Mouse (Mus musculus): ENCODE data around the gene Dnah9.
A peak's percentile ranks its signal among the peaks of the same experiment; 100 is the strongest.

Dnah9 gene

DNA sequence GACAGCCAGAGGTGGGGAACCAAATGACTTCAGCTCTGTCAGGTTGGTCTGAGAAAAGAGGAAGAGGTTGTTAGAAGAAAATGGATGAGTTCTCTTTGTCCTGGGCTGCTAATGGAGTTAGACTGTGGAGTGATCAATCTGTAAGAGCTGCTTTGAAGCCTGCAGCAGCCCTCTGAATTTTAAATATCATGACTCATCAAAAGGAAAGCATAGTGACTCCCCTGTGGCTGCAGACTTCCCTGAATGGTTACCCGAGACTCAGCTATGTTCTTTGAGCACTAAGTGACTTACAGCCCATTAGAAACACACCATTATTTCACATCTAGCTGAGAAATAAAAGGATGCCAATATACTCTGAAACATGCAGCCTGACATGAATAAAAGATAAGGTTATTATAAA, 240.4 kb downstream of the Dnah9 start:
- no peak for DNase-seq (ENCODE audit: low read depth, low spot score)

DNA sequence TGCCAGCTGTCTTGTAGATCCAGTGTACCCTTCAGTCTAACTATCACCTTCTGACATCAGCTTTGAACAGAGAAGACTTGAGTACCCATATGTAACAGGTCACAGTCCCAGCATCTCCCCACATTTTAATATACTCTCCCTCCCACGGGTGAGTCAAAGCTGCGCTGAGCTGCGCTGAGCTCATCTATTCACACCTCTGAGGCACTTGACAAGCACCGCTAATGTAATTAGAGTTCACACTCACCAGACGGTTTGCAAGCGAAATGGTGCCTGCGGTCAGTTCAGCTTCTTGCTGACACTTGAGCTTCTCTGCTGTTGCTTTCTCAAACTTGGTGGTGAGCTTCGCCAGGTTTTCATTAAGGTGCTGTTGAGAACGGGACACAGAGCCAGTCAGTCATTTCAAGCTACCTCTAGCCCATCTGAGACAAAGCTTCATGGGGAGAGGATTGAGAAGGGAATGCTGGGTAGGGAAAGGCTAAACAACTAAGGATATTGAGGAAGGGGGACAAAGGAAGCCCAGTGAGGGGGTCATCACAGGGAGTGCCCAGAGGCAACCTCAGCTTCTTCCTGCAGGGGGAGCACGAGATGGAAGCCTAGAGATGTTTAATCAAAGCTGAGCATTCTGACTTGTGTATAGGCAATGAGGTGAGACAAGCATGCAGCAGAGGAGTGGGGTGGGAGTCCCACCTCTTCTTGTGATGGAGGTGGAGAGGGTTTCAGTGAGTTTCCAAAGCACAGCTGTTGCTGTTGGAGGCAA, 249.7 kb downstream of the Dnah9 start:
- no peak for DNase-seq (ENCODE audit: low read depth, low spot score)

GRCm38 (mm10) chr11:65909195-65909594, 259.2 kb downstream of the Dnah9 start:
- DNase-seq (ENCODE audit: low read depth, low spot score): no peak

DNA sequence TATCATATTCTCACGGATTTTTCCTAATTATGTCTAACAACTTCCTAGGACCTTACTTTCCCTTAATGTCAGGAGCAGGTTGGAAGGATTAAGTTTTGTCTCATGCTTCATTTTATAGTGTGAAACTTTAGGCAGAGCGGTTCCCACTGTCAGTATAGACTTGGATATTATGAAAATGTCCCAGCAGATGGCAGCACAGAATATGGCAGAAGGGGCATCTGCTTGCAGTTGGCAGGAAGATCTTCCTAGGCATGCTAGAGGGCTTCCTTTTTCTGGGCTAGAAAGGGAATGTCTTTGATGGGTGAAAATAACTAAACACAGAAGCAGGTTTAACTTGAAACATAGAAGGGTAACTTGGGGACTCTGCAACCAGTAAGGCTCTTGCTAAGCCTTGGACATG, 262.9 kb downstream of the Dnah9 start:
- DNase-seq (ENCODE audit: low read depth, low spot score): no peak

DNA sequence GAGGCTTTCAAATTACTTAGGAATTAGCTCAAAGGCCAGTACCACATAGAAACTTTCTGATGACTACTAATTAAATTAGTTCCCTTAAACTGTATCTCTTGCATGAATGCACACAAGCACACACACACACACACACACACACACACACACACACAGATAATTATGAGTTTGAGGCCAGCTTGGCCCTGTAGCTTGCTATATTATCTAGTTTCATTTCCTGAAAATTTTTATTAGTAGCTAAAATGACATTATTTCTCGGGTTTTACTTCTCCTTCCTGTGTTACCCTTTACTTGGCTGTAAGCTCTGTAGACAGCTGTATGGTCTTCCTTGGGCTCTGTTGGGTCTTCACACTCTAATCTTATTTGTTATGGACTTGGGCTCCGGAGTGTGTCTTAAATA, 264.4 kb downstream of the Dnah9 start:
- DNase-seq (ENCODE audit: low read depth, low spot score): no peak

GRCm38 (mm10) chr11:65881465-65881864, 286.9 kb downstream of the Dnah9 start:
- no peak for DNase-seq (ENCODE audit: low read depth, low spot score)

- no peak for DNase-seq (ENCODE audit: low read depth, low spot score)
These were observed 291.1 kb downstream of the Dnah9 start for GRCm38 (mm10) chr11:65877146-65877775.

DNA sequence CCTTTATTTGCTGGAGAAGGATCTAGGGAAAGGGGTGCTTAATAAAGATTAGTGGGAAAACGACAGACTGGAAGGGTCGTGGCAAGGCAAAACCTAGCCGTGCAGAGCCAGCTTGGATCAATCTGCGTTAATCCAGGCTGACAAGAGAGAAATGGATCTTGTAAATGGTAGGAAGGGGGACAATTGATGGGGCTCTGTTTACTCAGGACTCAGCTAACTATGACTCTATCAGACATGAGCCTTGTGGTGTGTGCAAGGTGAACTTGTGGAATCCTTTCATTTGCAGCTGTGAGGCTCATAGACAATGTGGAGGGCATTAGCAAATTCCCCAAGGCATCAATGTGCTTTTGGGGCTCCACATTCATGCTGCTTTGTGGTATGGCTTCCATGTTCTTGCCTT, 306.9 kb downstream of the Dnah9 start:
- DNase-seq (ENCODE audit: low read depth, low spot score): no peak

- DNase-seq (ENCODE audit: low read depth, low spot score): peak; percentile 24
These were observed 316.3 kb downstream of the Dnah9 start for GRCm38 (mm10) chr11:65852066-65852465.

DNA sequence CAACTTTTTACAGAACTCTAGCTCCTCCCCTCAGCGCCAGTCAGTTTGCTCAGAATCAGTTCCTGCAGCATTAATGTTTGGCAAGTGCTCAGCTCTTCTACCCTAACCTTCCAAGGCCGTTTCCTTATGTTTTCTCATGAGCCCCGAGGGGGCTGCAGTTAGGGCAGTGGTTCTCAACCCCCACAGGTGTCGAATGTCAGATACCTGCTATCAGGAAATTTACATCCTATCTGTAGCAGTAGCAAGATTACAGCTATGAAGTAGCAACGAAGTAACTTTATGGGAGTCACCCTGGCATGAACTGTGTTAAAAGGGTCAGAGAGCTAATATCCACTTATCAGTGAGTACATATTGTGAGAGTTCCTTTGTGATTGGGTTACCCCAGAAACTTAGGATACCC, 321.9 kb downstream of the Dnah9 start:
- DNase-seq (ENCODE audit: low read depth, low spot score): no peak

DNA sequence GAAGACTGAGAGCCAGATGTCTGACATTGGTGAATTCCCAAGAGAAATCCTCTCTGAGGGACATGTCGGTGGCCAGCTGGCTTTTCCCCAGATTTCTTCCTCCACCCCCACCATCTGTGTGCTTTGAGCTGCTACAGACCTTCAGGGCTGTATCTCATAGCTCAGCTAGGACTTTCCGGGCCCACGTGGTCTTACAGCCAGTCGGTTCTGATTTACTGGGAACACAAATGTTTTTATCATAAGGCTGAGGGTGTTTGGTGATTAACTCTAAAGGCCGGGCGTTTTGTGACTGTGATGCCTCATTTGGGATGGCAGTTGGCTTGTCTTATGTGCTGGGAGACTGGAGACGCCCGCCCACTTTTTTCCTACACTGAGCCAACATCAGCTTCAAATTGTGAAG, 329.4 kb downstream of the Dnah9 start:
- no peak for DNase-seq (ENCODE audit: low read depth, low spot score)

- no peak for DNase-seq (ENCODE audit: low read depth, low spot score)
These were observed 343.8 kb downstream of the Dnah9 start for GRCm38 (mm10) chr11:65824556-65824955.

GRCm38 (mm10) chr11:65820877-65821276, 347.5 kb downstream of the Dnah9 start:
- DNase-seq (ENCODE audit: low read depth, low spot score): peak; percentile 58

- DNase-seq (ENCODE audit: low read depth, low spot score): no peak
These were observed 348.1 kb downstream of the Dnah9 start for GRCm38 (mm10) chr11:65820280-65820679.

- DNase-seq (ENCODE audit: low read depth, low spot score): no peak
These were observed 350.2 kb downstream of the Dnah9 start for GRCm38 (mm10) chr11:65818193-65818592.

GRCm38 (mm10) chr11:65816237-65816636, 352.1 kb downstream of the Dnah9 start:
- no peak for DNase-seq (ENCODE audit: low read depth, low spot score)

DNA sequence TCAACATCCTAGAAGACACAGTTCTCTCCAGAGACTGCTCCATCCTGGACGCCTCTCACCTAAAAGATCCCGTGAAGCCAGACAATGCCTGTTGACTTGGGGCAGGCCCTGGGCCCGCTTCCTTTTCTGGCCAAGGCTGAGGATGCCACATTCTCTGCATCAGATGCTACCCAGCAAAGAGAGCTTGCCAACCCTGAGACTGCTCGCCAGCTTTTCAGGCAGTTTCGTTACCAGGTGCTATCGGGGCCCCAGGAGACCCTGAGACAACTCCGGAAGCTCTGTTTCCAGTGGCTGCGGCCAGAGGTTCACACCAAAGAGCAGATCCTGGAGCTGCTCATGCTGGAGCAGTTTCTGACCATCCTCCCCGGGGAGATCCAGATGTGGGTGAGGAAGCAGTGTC, 354.0 kb downstream of the Dnah9 start:
- no peak for DNase-seq (ENCODE audit: low read depth, low spot score)

- no peak for DNase-seq (ENCODE audit: low read depth, low spot score)
These were observed 356.3 kb downstream of the Dnah9 start for GRCm38 (mm10) chr11:65812088-65812487.

DNA sequence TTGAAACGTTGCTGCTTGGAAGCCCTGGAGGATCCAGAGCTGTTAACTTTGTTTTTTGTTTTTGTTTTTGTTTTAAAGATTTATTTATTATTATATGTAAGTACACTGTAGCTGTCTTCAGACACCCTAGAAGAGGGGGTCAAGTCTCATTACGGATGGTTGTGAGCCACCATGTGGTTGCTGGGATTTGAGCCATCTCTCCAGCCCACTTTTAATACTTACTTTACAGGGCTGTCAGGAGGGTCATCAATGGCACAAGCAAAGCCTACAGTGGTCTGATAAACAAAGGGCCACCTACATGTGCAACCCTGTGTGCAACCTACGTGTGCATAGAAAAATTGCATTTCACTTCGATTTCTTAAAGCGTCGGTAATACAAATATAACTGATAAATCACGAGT, 360.8 kb downstream of the Dnah9 start:
- no peak for DNase-seq (ENCODE audit: low read depth, low spot score)

DNA sequence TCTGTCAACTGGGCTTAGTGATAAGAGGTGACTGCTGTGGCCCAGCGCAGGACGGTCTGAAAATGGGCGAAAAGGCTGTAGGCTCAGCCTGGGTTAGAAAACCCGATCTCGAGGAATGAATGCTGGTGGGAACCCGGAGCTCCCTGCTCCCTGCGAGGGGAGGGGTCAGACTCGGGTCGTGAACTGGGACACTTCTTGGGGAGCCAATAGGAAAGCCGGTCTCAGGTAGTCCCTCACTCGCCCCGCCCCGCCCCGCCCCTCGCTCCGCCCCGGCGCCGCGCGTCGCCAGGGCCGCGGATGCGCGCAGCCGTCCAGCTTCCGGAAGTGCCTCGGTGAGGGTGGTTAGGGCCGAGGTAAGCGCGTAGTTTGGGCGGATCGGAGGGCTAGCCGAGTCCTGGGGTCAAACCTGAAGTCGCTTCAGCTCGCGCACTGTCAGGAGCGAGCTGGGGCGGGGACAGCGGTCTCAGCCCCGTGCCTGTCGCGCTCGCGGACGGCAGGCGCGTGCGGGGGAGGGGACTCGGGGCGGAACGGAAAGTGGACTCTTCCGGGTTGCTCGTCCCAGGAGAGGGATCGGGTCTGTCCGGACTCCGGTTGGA, 361.3 kb downstream of the Dnah9 start, which contains the start of gene Zkscan6:
Gene Zkscan6, plus strand, starts transcription at position 267 of the 596 bp plus-strand sequence.
- peak; percentile 95 for DNase-seq (ENCODE audit: low read depth, low spot score)

DNA sequence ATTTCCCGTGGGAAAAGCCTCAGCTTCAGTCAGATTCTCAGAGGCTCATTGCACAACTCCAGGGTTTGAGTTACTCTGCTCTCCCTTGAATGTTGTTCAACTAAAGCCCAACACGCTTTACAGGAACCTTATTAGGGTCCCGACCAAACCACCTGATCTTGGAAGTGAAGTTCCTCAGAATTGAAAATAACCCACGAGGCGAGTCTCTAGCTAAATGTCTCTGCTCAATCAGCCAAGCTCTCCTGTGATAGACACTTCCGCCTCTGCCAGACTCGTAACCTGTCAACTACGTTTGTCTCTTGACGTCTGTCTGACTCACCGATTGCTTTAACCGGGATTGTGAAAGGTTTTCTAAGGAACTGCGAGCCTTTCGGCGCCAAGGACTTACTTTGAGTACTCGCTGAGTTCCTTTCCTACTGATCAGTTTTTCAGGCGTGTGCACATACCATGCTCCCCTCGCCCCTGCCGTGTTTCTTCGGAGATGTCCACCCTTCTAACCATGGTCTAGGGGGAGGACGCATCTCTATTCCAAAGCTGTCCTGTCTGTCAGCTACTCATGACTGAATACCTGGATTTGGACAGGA, 361.9 kb downstream of the Dnah9 start:
- peak; percentile 75 for DNase-seq (ENCODE audit: low read depth, low spot score)

DNA sequence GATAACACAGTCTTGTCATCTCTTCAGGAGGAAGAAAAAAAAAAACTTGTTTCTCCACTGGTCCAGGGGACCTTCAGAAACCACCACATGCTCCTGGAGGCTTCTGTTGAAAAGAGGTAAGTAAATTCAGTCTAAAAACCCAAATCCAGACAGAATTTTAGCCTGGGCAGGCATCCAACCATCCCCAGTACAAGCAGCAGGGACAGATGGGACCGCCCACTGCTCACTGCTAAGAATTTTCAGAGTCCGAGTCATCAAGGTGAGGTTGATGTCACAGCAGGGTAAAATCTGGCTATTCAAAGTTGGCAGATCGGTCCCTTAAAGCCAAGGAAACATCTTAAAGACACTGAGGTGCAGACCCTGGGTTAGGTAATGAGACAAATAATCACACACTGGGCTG, 366.5 kb downstream of the Dnah9 start:
- no peak for DNase-seq (ENCODE audit: low read depth, low spot score)

DNA sequence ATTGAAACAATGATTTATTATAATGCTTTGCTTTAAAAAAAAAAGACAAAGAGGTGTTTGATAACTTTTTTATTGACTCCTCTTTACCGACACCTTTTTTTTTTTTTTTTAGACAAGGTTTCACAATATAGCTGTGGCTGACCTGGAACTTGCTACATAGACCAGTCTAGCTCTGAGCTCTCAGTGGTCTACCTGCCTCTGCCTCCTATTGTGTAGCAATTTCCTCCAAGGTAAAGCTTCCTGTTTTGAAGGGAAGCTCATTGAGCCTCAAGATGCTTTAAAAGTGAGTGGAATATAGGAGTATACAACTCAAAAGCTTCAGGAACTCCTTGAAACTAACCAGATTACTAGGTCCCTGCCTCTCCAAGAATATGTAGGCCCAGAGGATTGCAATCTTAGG, 372.5 kb downstream of the Dnah9 start:
- DNase-seq (ENCODE audit: low read depth, low spot score): no peak
